Mouse (Mus musculus): ENCODE results near the gene Gm45213. TPM values are rescaled to one million over a fixed set of nuclear protein-coding genes. Genes with fewer than 3 reads are reported as not detected.

Gm45213 gene
- polyA plus RNA-seq (2012; rRNA removed) (not detected in 2 replicates), polyA plus RNA-seq (2014; fragmentation: Nextera tagmentation; extraction: Ambion mirVana) (not detected in 2 replicates)

- 62% methylated on average over 10 of the region's 10 CpGs for WGBS (ENCODE audit: insufficient replicate concordance)
- no peaks in the 10 kb centered on the region for H3K9me3 ChIP-seq (ENCODE audit: control insufficient read depth, low read length)
These were observed at the start of gene Gm45213 for GRCm38 (mm10) chr7:66043552-66044459. Gene Gm45213 (plus strand): TSS chr7:66043602.

GRCm38 (mm10) chr7:66001035-66001754 is 42.2 kb upstream of the Gm45213 start:
- no peak overlapping the region for H3K9ac ChIP-seq (replicated peaks)
- no peak for ATAC-seq (ENCODE audit: insufficient read depth)
- no peaks in the 10 kb centered on the region for H3K27me3 ChIP-seq (ENCODE audit: control insufficient read depth, insufficient read depth, low read length)
- no peak overlapping the region for H3K27ac ChIP-seq
- H3K4me2 ChIP-seq (ENCODE audit: low read depth), result no peak overlapping the region
- H3K9me3 ChIP-seq (ENCODE audit: control insufficient read depth, low read length), result no peaks in the 10 kb centered on the region
- no peak for DNase-seq (ENCODE audit: low read depth in 3 of 3, low spot score in 3 of 3)
- no peaks in the 10 kb centered on the region for H3K36me3 ChIP-seq (replicated peaks; ENCODE audit: control insufficient read depth, insufficient read depth, low read depth)
- no peak overlapping the region for H3K4me3 ChIP-seq (ENCODE audit: insufficient read depth in 1 of 2, low read depth in 2 of 2, low read length in 2 of 2)
- H3K4me1 ChIP-seq (replicated peaks; ENCODE audit: control insufficient read depth in 2 of 2, insufficient read depth in 2 of 2, low read length in 1 of 2), result 0 out of 4 replicates have a peak, but pooled peaks cover 0 to 3% of the 10 kb centered on the region in 2 experiments
- TF ChIP-seq CTCF (IDR thresholded peaks at IDR 0.05; ENCODE audit: low read depth) (no peak), EP300 (IDR thresholded peaks at IDR 0.05; ENCODE audit: low read depth) (no peak)
- 71% methylated on average over 16 of the region's 16 CpGs for WGBS (ENCODE audit: insufficient replicate concordance)

More at GRCm38 (mm10) chr7:66043552-66044459, at the start of gene Gm45213:
- DNase-seq (ENCODE audit: low read depth in 3 of 3, low spot score in 3 of 3), result no peak
- ATAC-seq (ENCODE audit: insufficient read depth), result no peak
- no peak within 1 kb of the TSS for H3K4me2 ChIP-seq (ENCODE audit: low read depth)
- no peaks in the 10 kb centered on the region for H3K27me3 ChIP-seq (ENCODE audit: control insufficient read depth, insufficient read depth, low read length)
- no peaks in the 10 kb centered on the region for H3K4me1 ChIP-seq (replicated peaks; ENCODE audit: control insufficient read depth in 2 of 2, insufficient read depth in 2 of 2, low read length in 1 of 2)
- no peak within 1 kb of the TSS for H3K4me3 ChIP-seq (ENCODE audit: insufficient read depth in 1 of 2, low read depth in 2 of 2, low read length in 2 of 2)
- no peak within 1 kb of the TSS for H3K27ac ChIP-seq
- H3K36me3 ChIP-seq (replicated peaks; ENCODE audit: control insufficient read depth, insufficient read depth, low read depth), result no peaks in the 10 kb centered on the region
- H3K9ac ChIP-seq (replicated peaks), result no peak within 1 kb of the TSS
- TF ChIP-seq EP300 (IDR thresholded peaks at IDR 0.05; ENCODE audit: low read depth) (no peak), CTCF (IDR thresholded peaks at IDR 0.05; ENCODE audit: low read depth) (no peak)

GRCm38 (mm10) chr7:66001797-66002196 is 41.6 kb upstream of the Gm45213 start:
- 43% methylated on average over 3 of the region's 3 CpGs for WGBS (ENCODE audit: insufficient replicate concordance)
- ATAC-seq (ENCODE audit: insufficient read depth), result no peak
- H3K4me3 ChIP-seq (ENCODE audit: insufficient read depth in 1 of 2, low read depth in 2 of 2, low read length in 2 of 2), result no peak overlapping the region
- H3K27ac ChIP-seq, result no peak overlapping the region
- H3K4me2 ChIP-seq (ENCODE audit: low read depth), result no peak overlapping the region
- no peak for DNase-seq (ENCODE audit: low read depth in 3 of 3, low spot score in 3 of 3)
- no peak overlapping the region for H3K9ac ChIP-seq (replicated peaks)
- H3K4me1 ChIP-seq (replicated peaks; ENCODE audit: control insufficient read depth in 2 of 2, insufficient read depth in 2 of 2, low read length in 1 of 2), result 0 out of 4 replicates have a peak, but pooled peaks cover 0 to 3% of the 10 kb centered on the region in 2 experiments
- no peaks in the 10 kb centered on the region for H3K36me3 ChIP-seq (replicated peaks; ENCODE audit: control insufficient read depth, insufficient read depth, low read depth)
- TF ChIP-seq CTCF (IDR thresholded peaks at IDR 0.05; ENCODE audit: low read depth), result no peak
- TF ChIP-seq EP300 (IDR thresholded peaks at IDR 0.05; ENCODE audit: low read depth), result no peak
- H3K27me3 ChIP-seq (ENCODE audit: control insufficient read depth, insufficient read depth, low read length), result no peaks in the 10 kb centered on the region
- no peaks in the 10 kb centered on the region for H3K9me3 ChIP-seq (ENCODE audit: control insufficient read depth, low read length)

- H3K27ac ChIP-seq, result no peak overlapping the region
- H3K4me3 ChIP-seq (ENCODE audit: insufficient read depth in 1 of 2, low read depth in 2 of 2, low read length in 2 of 2), result no peak overlapping the region
- 0 out of 4 replicates have a peak, but pooled peaks cover 0 to 3% of the 10 kb centered on the region in 2 experiments for H3K4me1 ChIP-seq (replicated peaks; ENCODE audit: control insufficient read depth in 2 of 2, insufficient read depth in 2 of 2, low read length in 1 of 2)
- DNase-seq (ENCODE audit: low read depth in 3 of 3, low spot score in 3 of 3) (no peak), ATAC-seq (ENCODE audit: insufficient read depth) (no peak)
- H3K9ac ChIP-seq (replicated peaks), result no peak overlapping the region
- no peaks in the 10 kb centered on the region for H3K9me3 ChIP-seq (ENCODE audit: control insufficient read depth, low read length)
- no peak for TF ChIP-seq CTCF (IDR thresholded peaks at IDR 0.05; ENCODE audit: low read depth)
- no peak for TF ChIP-seq EP300 (IDR thresholded peaks at IDR 0.05; ENCODE audit: low read depth)
- WGBS (ENCODE audit: insufficient replicate concordance), result 77% methylated on average over 5 of the region's 5 CpGs
- no peaks in the 10 kb centered on the region for H3K36me3 ChIP-seq (replicated peaks; ENCODE audit: control insufficient read depth, insufficient read depth, low read depth)
- no peak overlapping the region for H3K4me2 ChIP-seq (ENCODE audit: low read depth)
- H3K27me3 ChIP-seq (ENCODE audit: control insufficient read depth, insufficient read depth, low read length), result no peaks in the 10 kb centered on the region
These were observed 40.0 kb upstream of the Gm45213 start for GRCm38 (mm10) chr7:66003447-66003846.

Data from liver, embryonic 14.5 days (tissue).